In genomic region chr2:32344056-32344455, GRCm38 (mm10) we compare ENCODE assay signal across 17 mouse cellular contexts. TPM values are rescaled to one million over a fixed set of nuclear protein-coding genes. Genes with fewer than 3 reads are reported as not detected.
DNase-seq lines count a peak whose midpoint lies in the region; ATAC-seq lines count a peak whose summit lies in the region.
"Had no signal": no experiment of that assay in that cellular context is flagged by ENCODE, and none has a peak within 500 bp of the region (broad histone marks: within the 10 kb centered on the region; RNA-seq: fewer than 3 reads in every experiment).

No protein-coding gene starts in this region.

- WGBS in forebrain, embryonic 12.5 days: 76% methylated on average over 10 of the region's 10 CpGs
- 60% methylated on average over 10 of the region's 10 CpGs for WGBS in forebrain, embryonic 15.5 days

- no peak overlapping the region for H3K9ac ChIP-seq in forebrain, embryonic 12.5 days
- H3K9ac ChIP-seq in forebrain, embryonic 15.5 days (replicated peaks): no peak overlapping the region
- H3K9ac ChIP-seq: heart, embryonic 13.5 days; lung, embryonic 15.5 days had no signal

- H3K36me3 ChIP-seq in forebrain, embryonic 12.5 days (replicated peaks): no peaks in the 10 kb centered on the region
- H3K36me3 ChIP-seq in forebrain, embryonic 15.5 days: no peaks in the 10 kb centered on the region
- H3K36me3 ChIP-seq: heart, embryonic 13.5 days; lung, embryonic 15.5 days had no signal

- ATAC-seq in forebrain, embryonic 12.5 days (ENCODE audit: low FRiP score): no peak
- ATAC-seq in forebrain, embryonic 15.5 days (replicated peaks): no peak
- no peak for ATAC-seq in megakaryocyte, adult 5-6 weeks (ENCODE audit: poor library complexity, severe bottlenecking)
- ATAC-seq: midbrain, embryonic 16.5 days had no signal

- H3K4me3 ChIP-seq in forebrain, embryonic 12.5 days (replicated peaks): no peak overlapping the region
- no peak overlapping the region for H3K4me3 ChIP-seq in forebrain, embryonic 15.5 days
- H3K4me3 ChIP-seq: heart, embryonic 13.5 days; lung, embryonic 15.5 days had no signal

- H3K9me3 ChIP-seq in forebrain, embryonic 12.5 days: no peaks in the 10 kb centered on the region
- H3K9me3 ChIP-seq in forebrain, embryonic 15.5 days: no peaks in the 10 kb centered on the region
- H3K9me3 ChIP-seq: heart, embryonic 13.5 days; lung, embryonic 15.5 days had no signal

- peak; percentile 70 to 84 for DNase-seq in left cerebral cortex, adult 18-20 months (ENCODE audit: low spot score in 2 of 2)
- no peak for DNase-seq in left cerebral cortex, adult 11 months (ENCODE audit: low spot score)
- DNase-seq in cerebellum, adult 8-10 months: peak; percentile 97
- peak; percentile 71 for DNase-seq in left cerebral cortex, postnatal 4 days
- no peak for DNase-seq in ovary, postnatal 36 days (ENCODE audit: low spot score)
- DNase-seq: adrenal gland, postnatal 14 days; gastrocnemius, postnatal 36 days; kidney, postnatal 14 days; spleen, adult 18-20 months had no signal

- peak overlapping the region; percentile 20; the same call in 1 of the 2 replicates for H3K27ac ChIP-seq in forebrain, embryonic 12.5 days
- no peak overlapping the region for H3K27ac ChIP-seq in forebrain, embryonic 15.5 days (replicated peaks)
- H3K27ac ChIP-seq: heart, embryonic 13.5 days; lung, embryonic 15.5 days had no signal

- peaks cover 8% of the 10 kb centered on the region for H3K4me1 ChIP-seq in forebrain, embryonic 12.5 days
- peaks cover 16% of the 10 kb centered on the region for H3K4me1 ChIP-seq in forebrain, embryonic 15.5 days
- H3K4me1 ChIP-seq: heart, embryonic 13.5 days; lung, embryonic 15.5 days had no signal

- H3K4me2 ChIP-seq in forebrain, embryonic 12.5 days: no peak overlapping the region
- H3K4me2 ChIP-seq in forebrain, embryonic 15.5 days (replicated peaks): no peak overlapping the region
- H3K4me2 ChIP-seq: heart, embryonic 13.5 days; lung, embryonic 15.5 days had no signal

- H3K27me3 ChIP-seq in forebrain, embryonic 12.5 days: no peaks in the 10 kb centered on the region
- no peaks in the 10 kb centered on the region for H3K27me3 ChIP-seq in forebrain, embryonic 15.5 days
- H3K27me3 ChIP-seq: lung, embryonic 15.5 days had no signal

- intact Hi-C loops in left cerebral cortex, postnatal 4 days (cut with DNase I): no loop called here

RNA-seq across cellular contexts. Expression of gene Ciz1, which starts 8.1 kb away (rescaled TPM):
- polyA plus RNA-seq in forebrain, embryonic 12.5 days (2016; fragmentation: Nextera tagmentation; extraction: Ambion mirVana): 59.1 and 67.5 TPM in 2 replicates
- 54.0 and 55.3 TPM in 2 replicates for polyA plus RNA-seq in forebrain, embryonic 15.5 days (2015; fragmentation: Nextera tagmentation; extraction: Ambion mirVana)
- total RNA-seq in left cerebral cortex, adult 18-20 months (2021): 10 to 100 TPM; 66.4 to 78.3 TPM
- total RNA-seq in left cerebral cortex, postnatal 4 days (2021): 100 to 1,000 TPM in 1 of 2 experiments, 10 to 100 TPM in 1; 87.7 to 101 TPM
- 56.3 and 67.0 TPM in 2 replicates for total RNA-seq in megakaryocyte, adult 5-6 weeks (2015)
- 66.2 and 81.0 TPM in 2 replicates for total RNA-seq in megakaryocyte, adult 5-6 weeks (2017)

RNA-seq across cellular contexts. Expression of gene Dnm1, which starts 9.1 kb away (rescaled TPM):
- polyA plus RNA-seq in forebrain, embryonic 12.5 days (2016; fragmentation: Nextera tagmentation; extraction: Ambion mirVana): 18.6 and 19.4 TPM in 2 replicates
- polyA plus RNA-seq in forebrain, embryonic 15.5 days (2015; fragmentation: Nextera tagmentation; extraction: Ambion mirVana): 23.7 and 29.1 TPM in 2 replicates
- total RNA-seq in left cerebral cortex, adult 18-20 months (2021): 1,000 to 10,000 TPM; 1,236 to 1,244 TPM
- total RNA-seq in left cerebral cortex, postnatal 4 days (2021): 100 to 1,000 TPM; 241 to 308 TPM
- total RNA-seq in megakaryocyte, adult 5-6 weeks (2015): 0.47 TPM in 1 of 2 replicates, not detected in the other
- total RNA-seq in megakaryocyte, adult 5-6 weeks (2017): not detected in 2 replicates
- total RNA-seq: neutrophil, adult 5-6 weeks had no signal

RNA-seq across cellular contexts. Expression of gene 1110008P14Rik, which starts 37.7 kb away (rescaled TPM):
- 51.0 and 51.4 TPM in 2 replicates for polyA plus RNA-seq in forebrain, embryonic 12.5 days (2016; fragmentation: Nextera tagmentation; extraction: Ambion mirVana)
- polyA plus RNA-seq in forebrain, embryonic 15.5 days (2015; fragmentation: Nextera tagmentation; extraction: Ambion mirVana): 79.5 and 80.9 TPM in 2 replicates
- total RNA-seq in left cerebral cortex, adult 18-20 months (2021): 100 to 1,000 TPM; 283 to 350 TPM
- 100 to 1,000 TPM; 101 to 110 TPM for total RNA-seq in left cerebral cortex, postnatal 4 days (2021)
- total RNA-seq in megakaryocyte, adult 5-6 weeks (2015): 30.4 and 38.4 TPM in 2 replicates
- total RNA-seq in megakaryocyte, adult 5-6 weeks (2017): 29.1 and 32.3 TPM in 2 replicates

RNA-seq across cellular contexts. Expression of gene Lcn2, which starts 44.0 kb away (rescaled TPM):
- polyA plus RNA-seq in forebrain, embryonic 12.5 days (2016; fragmentation: Nextera tagmentation; extraction: Ambion mirVana): 0.45 and 0.50 TPM in 2 replicates
- 0.51 and 0.63 TPM in 2 replicates for polyA plus RNA-seq in forebrain, embryonic 15.5 days (2015; fragmentation: Nextera tagmentation; extraction: Ambion mirVana)
- total RNA-seq in left cerebral cortex, adult 18-20 months (2021): under 1 TPM; 0.77 to 0.84 TPM
- total RNA-seq in left cerebral cortex, postnatal 4 days (2021): 1 to 10 TPM; 1.9 TPM
- total RNA-seq in megakaryocyte, adult 5-6 weeks (2015): 3,591 and 4,679 TPM in 2 replicates
- 682 and 1,100 TPM in 2 replicates for total RNA-seq in megakaryocyte, adult 5-6 weeks (2017)
- polyA plus RNA-seq: limb, embryonic 11.5 days had no signal

RNA-seq across cellular contexts. Expression of gene Ptges2, which starts 51.6 kb away (rescaled TPM):
- 29.6 and 29.9 TPM in 2 replicates for polyA plus RNA-seq in forebrain, embryonic 12.5 days (2016; fragmentation: Nextera tagmentation; extraction: Ambion mirVana)
- 39.9 and 40.3 TPM in 2 replicates for polyA plus RNA-seq in forebrain, embryonic 15.5 days (2015; fragmentation: Nextera tagmentation; extraction: Ambion mirVana)
- 10 to 100 TPM; 49.5 to 51.2 TPM for total RNA-seq in left cerebral cortex, adult 18-20 months (2021)
- 10 to 100 TPM; 44.9 to 48.1 TPM for total RNA-seq in left cerebral cortex, postnatal 4 days (2021)
- total RNA-seq in megakaryocyte, adult 5-6 weeks (2015): 5.0 and 6.7 TPM in 2 replicates
- total RNA-seq in megakaryocyte, adult 5-6 weeks (2017): 7.2 and 8.8 TPM in 2 replicates

Comparison
In these comparisons a context has a peak if more than half of its experiments do, and no peak if none do; other contexts are left out.
1. DNase-seq: peak in left cerebral cortex, adult 18-20 months (2 of 2), cerebellum, adult 8-10 months (single experiment) and left cerebral cortex, postnatal 4 days (single experiment); none in left cerebral cortex, adult 11 months (single experiment) and ovary, postnatal 36 days (single experiment).
2. RNA of gene Dnm1, which starts 9.1 kb away (total RNA-seq): 1,236 to 1,244 TPM in left cerebral cortex, adult 18-20 months and 241 to 308 TPM in left cerebral cortex, postnatal 4 days; 0.47 TPM in megakaryocyte, adult 5-6 weeks; every median in the first group is over 100 times any median in the second.